Mouse (Mus musculus): ENCODE data around the gene Mgat5. TPM values are rescaled to one million over a fixed set of nuclear protein-coding genes. Genes with fewer than 3 reads are reported as not detected.

Mgat5 gene
- polyA plus RNA-seq, 1 experiment from 2014 or later: 5.5 TPM

DNA sequence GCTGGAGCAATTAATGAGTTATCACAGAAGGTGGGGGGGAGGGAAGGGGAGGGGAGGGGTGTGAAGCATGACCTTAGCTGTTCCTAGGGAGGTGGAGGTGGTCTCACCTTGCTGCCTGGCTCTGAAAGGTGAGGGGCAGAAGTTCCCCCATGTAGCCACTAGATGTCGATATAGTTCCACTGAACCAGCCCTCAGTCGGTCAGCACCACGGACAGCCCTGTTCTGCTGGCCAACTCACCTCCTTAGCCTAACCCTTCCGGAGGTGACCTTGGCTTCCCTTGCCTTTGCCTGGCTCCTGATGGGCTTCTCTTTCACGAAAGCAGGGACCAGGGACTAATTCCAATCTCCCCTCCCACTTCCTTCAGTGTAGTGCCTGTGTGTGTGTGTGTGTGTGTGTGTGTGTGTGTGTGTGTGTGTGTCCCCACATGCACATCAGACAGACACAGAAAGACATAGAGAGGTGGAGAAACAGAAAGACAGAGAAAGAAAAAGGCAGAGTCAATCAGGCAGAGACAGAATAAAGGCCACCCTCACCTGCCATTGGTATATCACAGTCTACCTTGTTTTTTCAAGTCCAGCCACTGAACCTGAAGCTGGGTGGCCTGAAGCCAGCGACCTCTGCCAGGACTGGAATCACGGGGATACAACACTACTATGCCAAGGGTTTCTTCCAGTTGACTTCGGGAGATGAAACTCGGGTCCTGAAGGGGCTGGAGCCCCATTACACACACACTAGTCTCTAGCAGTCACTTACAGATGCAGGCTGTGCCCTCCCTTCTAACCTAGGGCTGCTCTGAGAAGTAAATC is 292.1 kb downstream of the Mgat5 start:
- DNase-seq (ENCODE audit: extremely low spot score, low spot score): peak; percentile 63
- H3K36me3 ChIP-seq (replicated peaks): no peaks in the 10 kb centered on the region
- H3K9me3 ChIP-seq: no peaks in the 10 kb centered on the region
- H3K4me3 ChIP-seq: no peak overlapping the region
- WGBS: 37% methylated on average over 9 of the region's 9 CpGs
- H3K4me1 ChIP-seq: peaks cover 4% of the 10 kb centered on the region; the same call in 1 of the 2 replicates
- H3K27ac ChIP-seq: no peak overlapping the region
- H3K27me3 ChIP-seq (ENCODE audit: poor library complexity, severe bottlenecking): no peaks in the 10 kb centered on the region

DNA sequence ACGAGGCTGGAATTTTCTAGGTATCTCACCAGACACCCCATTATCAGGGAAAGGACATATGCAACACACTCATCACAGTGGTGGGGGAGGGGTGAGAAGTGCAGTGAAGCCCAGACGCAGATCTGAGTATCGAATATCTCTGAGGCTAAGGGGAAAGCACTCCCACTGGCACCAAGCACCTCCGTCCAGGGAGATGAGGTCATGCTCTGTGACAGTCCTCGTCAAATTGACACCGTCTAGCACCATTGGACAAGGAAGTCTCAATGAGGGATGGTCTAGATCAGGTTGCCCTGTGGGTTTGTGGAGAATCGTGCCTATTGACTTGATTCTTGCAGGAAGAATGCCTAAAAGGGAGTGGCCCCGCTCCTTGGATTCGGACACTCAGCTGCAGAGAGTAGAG is 293.9 kb downstream of the Mgat5 start:
- 75% methylated on average over 9 of the region's 9 CpGs for WGBS
- Histone ChIP-seq H3K4me3 (no peak overlapping the region), H3K36me3 (replicated peaks) (no peaks in the 10 kb centered on the region), H3K27me3 (ENCODE audit: poor library complexity, severe bottlenecking) (no peaks in the 10 kb centered on the region), H3K4me1 (peaks cover 4% of the 10 kb centered on the region; the same call in 1 of the 2 replicates), H3K9me3 (no peaks in the 10 kb centered on the region), H3K27ac (no peak overlapping the region)
- DNase-seq (ENCODE audit: extremely low spot score, low spot score): no peak

DNA sequence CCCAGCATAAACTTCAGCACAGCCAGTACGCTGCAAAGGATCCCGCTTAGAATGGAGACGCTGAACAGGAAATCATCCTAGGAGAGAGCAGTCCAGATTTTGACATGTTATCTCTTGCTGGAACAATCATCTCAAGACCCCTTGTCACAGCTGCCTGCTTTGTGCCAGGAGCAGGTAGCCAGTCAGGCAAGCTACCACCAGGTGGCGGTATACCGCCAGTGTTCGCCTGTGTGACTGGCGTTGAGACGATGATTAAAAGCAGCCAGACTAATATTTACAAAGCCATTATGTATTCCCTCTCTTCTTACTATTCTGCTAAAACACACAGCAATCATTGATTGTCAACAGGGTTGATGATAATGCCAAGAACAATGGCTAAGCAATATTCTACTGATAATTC is 295.4 kb downstream of the Mgat5 start:
- Histone ChIP-seq H3K27ac (no peak overlapping the region), H3K36me3 (replicated peaks) (no peaks in the 10 kb centered on the region), H3K27me3 (ENCODE audit: poor library complexity, severe bottlenecking) (no peaks in the 10 kb centered on the region), H3K4me3 (no peak overlapping the region), H3K4me1 (peaks cover 4% of the 10 kb centered on the region; the same call in 1 of the 2 replicates), H3K9me3 (no peaks in the 10 kb centered on the region)
- WGBS: 9% methylated on average over 8 of the region's 8 CpGs
- peak; percentile 86 for DNase-seq (ENCODE audit: extremely low spot score, low spot score)

DNA sequence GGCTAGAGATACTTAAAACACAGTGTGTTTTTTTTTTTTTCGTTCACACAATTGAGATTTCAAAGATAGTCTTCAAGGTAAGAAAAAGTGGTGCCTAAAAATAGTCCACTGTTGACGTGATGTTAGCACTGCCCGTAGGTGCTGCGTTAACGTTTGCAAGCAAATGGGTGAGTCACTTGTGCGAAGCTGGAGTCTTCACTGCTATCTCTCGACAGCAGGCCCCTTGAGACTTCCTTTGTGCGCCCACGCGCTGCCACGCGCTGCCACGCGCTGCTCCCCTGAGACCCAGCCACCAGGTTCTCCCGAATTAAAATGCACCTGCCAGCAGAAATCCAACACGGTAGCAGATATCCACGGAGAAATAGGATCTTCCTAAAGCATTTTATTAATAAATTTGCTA is 295.9 kb downstream of the Mgat5 start:
- H3K4me1 ChIP-seq: peaks cover 4% of the 10 kb centered on the region; the same call in 1 of the 2 replicates
- no peaks in the 10 kb centered on the region for H3K9me3 ChIP-seq
- WGBS: 85% methylated on average over 17 of the region's 17 CpGs
- H3K36me3 ChIP-seq (replicated peaks): no peaks in the 10 kb centered on the region
- H3K4me3 ChIP-seq: no peak overlapping the region
- no peak overlapping the region for H3K27ac ChIP-seq
- no peaks in the 10 kb centered on the region for H3K27me3 ChIP-seq (ENCODE audit: poor library complexity, severe bottlenecking)
- DNase-seq (ENCODE audit: extremely low spot score, low spot score): no peak

DNA sequence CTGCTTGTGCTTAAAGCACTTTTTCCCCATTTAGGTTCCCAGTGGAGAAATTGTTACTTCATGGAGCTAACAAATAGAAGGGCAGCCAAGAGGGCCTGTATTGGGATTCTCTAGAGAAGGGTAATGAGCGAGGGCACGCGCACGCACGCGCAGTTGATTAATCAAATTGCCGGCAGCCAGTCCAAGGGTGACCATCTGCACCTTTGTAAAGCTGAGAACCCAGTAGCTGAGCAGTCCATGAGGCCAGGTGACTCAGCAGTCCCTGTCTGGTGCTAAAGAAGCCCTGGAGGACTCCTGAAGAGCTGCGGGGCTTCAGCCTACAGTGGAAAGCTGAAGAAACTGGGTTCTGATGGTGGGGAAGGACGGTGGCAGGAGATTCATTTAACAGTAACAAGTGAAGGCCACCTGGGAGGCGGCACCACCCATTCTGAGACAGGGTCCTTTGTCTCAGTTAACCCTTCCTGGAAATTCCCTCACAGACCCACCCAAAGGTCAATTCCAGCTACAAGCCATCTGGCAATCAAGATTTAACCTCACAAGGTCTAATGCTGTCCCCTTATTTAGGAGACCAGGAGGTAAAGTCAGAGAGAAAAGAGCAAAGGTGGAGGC is 302.3 kb downstream of the Mgat5 start:
- no peak overlapping the region for H3K4me3 ChIP-seq
- DNase-seq (ENCODE audit: extremely low spot score, low spot score): no peak
- 80% methylated on average over 10 of the region's 10 CpGs for WGBS

DNA sequence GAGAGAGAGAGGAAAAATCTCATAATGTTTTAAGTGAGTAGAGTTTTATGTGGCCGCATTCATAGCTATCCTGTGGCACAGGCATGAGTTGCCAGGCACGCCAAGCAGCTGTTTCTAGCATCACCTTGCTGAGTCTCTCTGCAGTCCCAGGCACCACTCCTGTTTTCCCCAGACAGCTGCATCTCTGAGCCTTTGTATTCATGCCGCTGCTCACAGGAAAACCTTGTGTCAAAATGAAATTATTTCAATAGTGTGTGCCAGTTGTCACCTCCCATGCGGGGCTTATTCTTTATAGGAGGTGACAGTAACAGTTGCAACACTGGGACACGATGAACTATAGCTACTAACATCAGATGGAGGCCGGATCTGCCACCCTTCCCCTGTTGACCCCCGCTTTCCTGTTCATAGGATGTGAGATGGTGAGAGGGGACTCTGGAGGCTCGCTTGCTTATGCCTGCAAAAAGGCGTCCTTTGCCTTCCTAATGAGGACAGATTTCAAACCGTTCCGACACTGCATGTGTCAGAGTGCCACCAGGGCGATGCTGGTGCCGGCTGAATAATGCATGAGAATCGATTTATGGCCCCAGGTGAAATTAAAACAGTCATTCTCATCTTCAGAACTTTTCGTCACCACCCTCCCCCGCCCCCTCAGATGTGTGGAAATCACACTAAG is 303.4 kb downstream of the Mgat5 start:
- H3K27ac ChIP-seq: no peak overlapping the region
- H3K4me1 ChIP-seq: peaks cover 5% of the 10 kb centered on the region; the same call in 1 of the 2 replicates
- H3K4me3 ChIP-seq: no peak overlapping the region
- H3K36me3 ChIP-seq (replicated peaks): no peaks in the 10 kb centered on the region
- no peaks in the 10 kb centered on the region for H3K27me3 ChIP-seq (ENCODE audit: poor library complexity, severe bottlenecking)
- no peak for DNase-seq (ENCODE audit: extremely low spot score, low spot score)
- WGBS: 92% methylated on average over 16 of the region's 16 CpGs
- H3K9me3 ChIP-seq: no peaks in the 10 kb centered on the region

More for the DNA sequence above, 302.3 kb downstream of the Mgat5 start:
- H3K36me3 ChIP-seq (replicated peaks): no peaks in the 10 kb centered on the region
- H3K27me3 ChIP-seq (ENCODE audit: poor library complexity, severe bottlenecking): no peaks in the 10 kb centered on the region
- H3K9me3 ChIP-seq: no peaks in the 10 kb centered on the region
- H3K27ac ChIP-seq: peak overlapping the region; percentile 51; the same call in 1 of the 2 replicates
- H3K4me1 ChIP-seq: peaks cover 5% of the 10 kb centered on the region; the same call in 1 of the 2 replicates

DNA sequence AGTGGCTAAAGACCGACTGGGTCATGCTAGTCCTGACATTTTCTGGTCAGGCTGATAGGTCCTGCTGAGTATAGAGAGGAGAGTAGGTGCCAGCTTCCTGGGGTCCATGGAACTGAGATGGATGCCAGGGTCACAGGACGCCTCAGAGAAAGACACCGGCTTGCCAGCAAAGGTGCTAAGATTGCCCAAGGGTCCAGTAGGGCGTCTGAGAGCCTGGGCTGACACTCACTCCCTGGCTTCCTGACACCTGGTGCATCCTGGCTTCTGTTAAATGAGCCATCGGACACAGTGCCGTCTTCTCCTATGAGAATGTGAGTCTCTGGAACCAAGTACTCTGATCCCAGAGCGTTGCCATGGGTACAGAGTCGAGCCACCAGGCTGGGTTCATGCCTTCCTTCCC is 304.1 kb downstream of the Mgat5 start:
- no peak for DNase-seq (ENCODE audit: extremely low spot score, low spot score)
- Histone ChIP-seq H3K27me3 (ENCODE audit: poor library complexity, severe bottlenecking) (no peaks in the 10 kb centered on the region), H3K4me3 (no peak overlapping the region), H3K36me3 (replicated peaks) (no peaks in the 10 kb centered on the region), H3K4me1 (peaks cover 5% of the 10 kb centered on the region; the same call in 1 of the 2 replicates), H3K27ac (no peak overlapping the region), H3K9me3 (no peaks in the 10 kb centered on the region)
- WGBS: 90% methylated on average over 8 of the region's 8 CpGs

DNA sequence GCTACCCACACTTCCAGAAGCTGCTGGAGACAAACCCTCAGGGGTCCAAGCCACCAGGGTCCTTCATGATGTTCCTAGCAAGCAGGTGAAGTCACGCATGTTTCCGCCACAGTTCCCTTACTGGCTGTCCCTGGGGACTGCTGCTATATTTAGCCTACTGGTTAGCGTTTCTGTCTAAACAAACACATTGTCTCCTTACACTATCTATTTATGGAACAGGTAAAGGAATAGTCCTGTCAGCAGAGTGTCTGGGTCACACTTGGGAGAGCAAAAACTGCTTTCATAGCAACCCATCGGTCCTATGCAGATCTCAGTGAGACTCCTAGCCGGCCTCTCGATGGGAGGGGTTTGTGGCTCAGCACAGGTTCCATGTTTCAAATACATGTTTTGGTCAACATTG is 306.5 kb downstream of the Mgat5 start:
- Histone ChIP-seq H3K9me3 (peaks cover 10% of the 10 kb centered on the region), H3K4me1 (peaks cover 5% of the 10 kb centered on the region; the same call in 1 of the 2 replicates), H3K27ac (no peak overlapping the region), H3K4me3 (no peak overlapping the region), H3K36me3 (replicated peaks) (peaks cover 9% of the 10 kb centered on the region; the same call in 1 of the 2 replicates), H3K27me3 (ENCODE audit: poor library complexity, severe bottlenecking) (no peaks in the 10 kb centered on the region)
- 92% methylated on average over 6 of the region's 6 CpGs for WGBS
- DNase-seq (ENCODE audit: extremely low spot score, low spot score): no peak

DNA sequence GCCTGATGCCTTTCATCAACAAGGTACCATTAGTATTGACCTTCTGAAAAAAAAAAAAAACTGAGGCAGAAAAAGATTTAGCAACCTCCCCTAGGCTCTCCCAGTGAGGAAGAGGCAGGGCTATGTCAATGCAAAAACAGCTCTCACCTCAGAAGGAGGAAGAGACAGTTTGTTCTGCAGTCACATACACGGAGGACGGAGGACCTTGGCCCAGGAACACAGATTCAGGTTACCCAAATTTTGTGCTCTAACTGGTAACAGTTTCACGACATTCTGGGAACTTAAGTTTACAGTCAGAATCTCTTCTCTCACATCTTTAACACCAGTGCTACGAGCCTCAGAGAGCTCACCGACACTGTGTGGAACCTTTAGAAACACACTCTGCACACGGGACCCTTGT is 307.9 kb downstream of the Mgat5 start:
- no peak for DNase-seq (ENCODE audit: extremely low spot score, low spot score)
- Histone ChIP-seq H3K9me3 (peaks cover 11% of the 10 kb centered on the region), H3K4me3 (no peak overlapping the region), H3K4me1 (no peaks in the 10 kb centered on the region), H3K27ac (no peak overlapping the region), H3K27me3 (ENCODE audit: poor library complexity, severe bottlenecking) (no peaks in the 10 kb centered on the region), H3K36me3 (replicated peaks) (peaks cover 11% of the 10 kb centered on the region; the same call in 1 of the 2 replicates)
- 85% methylated on average over 6 of the region's 6 CpGs for WGBS

DNA sequence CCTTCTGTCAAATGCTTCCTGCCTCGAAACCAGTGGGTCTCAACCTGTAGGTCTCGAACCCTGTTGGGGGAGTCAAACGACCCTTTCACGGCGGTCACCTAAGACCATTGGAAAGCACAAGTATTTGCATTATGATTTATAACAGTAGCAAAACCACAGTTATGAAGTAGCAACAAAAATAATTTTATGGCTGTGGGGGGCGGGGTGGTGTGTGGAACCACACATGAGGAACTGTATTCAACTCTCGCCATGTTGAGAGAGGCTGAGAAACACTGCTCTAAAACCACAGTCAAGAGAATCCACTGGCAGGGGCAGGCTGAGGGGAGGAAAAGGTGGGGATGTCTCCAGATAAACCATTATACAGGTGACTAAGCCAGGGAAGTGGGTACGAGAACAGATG is 308.3 kb downstream of the Mgat5 start:
- Histone ChIP-seq H3K36me3 (replicated peaks) (peaks cover 11% of the 10 kb centered on the region; the same call in 1 of the 2 replicates), H3K27me3 (ENCODE audit: poor library complexity, severe bottlenecking) (no peaks in the 10 kb centered on the region), H3K4me3 (no peak overlapping the region), H3K9me3 (peaks cover 11% of the 10 kb centered on the region), H3K27ac (no peak overlapping the region), H3K4me1 (no peaks in the 10 kb centered on the region)
- DNase-seq (ENCODE audit: extremely low spot score, low spot score): no peak
- WGBS: 91% methylated on average over 8 of the region's 8 CpGs

DNA sequence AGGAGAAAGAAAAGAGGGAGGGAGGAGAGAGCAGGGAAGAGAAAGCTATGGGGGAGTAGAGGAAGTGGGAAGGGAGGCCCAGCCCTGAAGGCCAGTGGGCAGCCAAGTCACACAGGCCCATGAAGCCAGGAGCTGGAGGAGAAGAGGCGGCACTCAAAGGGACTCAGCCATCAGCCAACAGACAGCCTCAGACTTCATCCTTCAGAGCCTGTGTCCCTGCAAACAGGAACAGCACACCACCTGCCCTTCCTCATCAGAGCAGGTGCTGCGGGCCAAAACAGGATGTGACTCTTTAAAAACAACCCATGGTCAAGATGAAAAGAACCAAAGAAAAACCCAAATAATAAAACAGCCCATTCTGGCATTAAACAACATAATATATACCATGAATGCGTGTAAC is 308.8 kb downstream of the Mgat5 start:
- no peak overlapping the region for H3K4me3 ChIP-seq
- H3K9me3 ChIP-seq: peaks cover 11% of the 10 kb centered on the region
- 93% methylated on average over 3 of the region's 3 CpGs for WGBS
- DNase-seq (ENCODE audit: extremely low spot score, low spot score): no peak
- no peaks in the 10 kb centered on the region for H3K4me1 ChIP-seq
- peaks cover 11% of the 10 kb centered on the region; the same call in 1 of the 2 replicates for H3K36me3 ChIP-seq (replicated peaks)
- H3K27me3 ChIP-seq (ENCODE audit: poor library complexity, severe bottlenecking): no peaks in the 10 kb centered on the region
- H3K27ac ChIP-seq: no peak overlapping the region

DNA sequence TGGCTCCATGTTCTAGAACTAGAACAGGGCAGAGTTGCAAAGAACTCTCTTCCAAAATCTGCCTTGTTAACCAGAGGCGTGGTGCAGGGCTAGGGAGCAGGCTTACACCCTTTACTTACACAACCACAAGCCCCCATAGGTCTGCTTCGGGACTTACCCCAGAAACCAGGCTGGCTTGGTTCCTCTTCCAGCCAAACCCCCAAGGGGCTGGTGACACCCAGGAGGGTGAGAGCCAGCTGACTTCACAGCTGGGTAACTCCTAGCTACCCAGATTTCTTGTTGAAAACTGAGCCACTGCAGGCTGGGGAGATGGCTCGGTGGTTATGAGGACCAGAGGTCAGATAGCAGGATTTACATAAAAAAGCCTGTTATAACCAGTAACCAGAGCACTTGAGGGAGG is 309.7 kb downstream of the Mgat5 start:
- peaks cover 11% of the 10 kb centered on the region; the same call in 1 of the 2 replicates for H3K36me3 ChIP-seq (replicated peaks)
- DNase-seq (ENCODE audit: extremely low spot score, low spot score): no peak
- no peaks in the 10 kb centered on the region for H3K27me3 ChIP-seq (ENCODE audit: poor library complexity, severe bottlenecking)
- no peak overlapping the region for H3K4me3 ChIP-seq
- no peaks in the 10 kb centered on the region for H3K4me1 ChIP-seq
- H3K9me3 ChIP-seq: peaks cover 11% of the 10 kb centered on the region
- no peak overlapping the region for H3K27ac ChIP-seq
- whole genome bisulfite sequencing: 86% methylated on average over 3 of the region's 3 CpGs
